Mouse (Mus musculus): ENCODE results near the gene Nmnat2. TPM values are rescaled to one million over a fixed set of nuclear protein-coding genes. Genes with fewer than 3 reads are reported as not detected.

Gene Nmnat2
- polyA plus RNA-seq, 1 experiment = 0.78 TPM

GRCm38 (mm10) chr1:152975144-152975543, 20.4 kb downstream of the Nmnat2 start:
- no peak for DNase-seq (ENCODE audit: low read depth, low spot score)
- WGBS = 68% methylated on average over 3 of the region's 3 CpGs

- DNase-seq (ENCODE audit: low read depth, low spot score) = no peak
- WGBS = 90% methylated on average over 8 of the region's 8 CpGs
These were observed 23.9 kb downstream of the Nmnat2 start for GRCm38 (mm10) chr1:152978700-152979099.

- DNase-seq (ENCODE audit: low read depth, low spot score) = no peak
- WGBS = 92% methylated on average over 14 of the region's 14 CpGs
These were observed 28.6 kb downstream of the Nmnat2 start for GRCm38 (mm10) chr1:152983416-152983815.

GRCm38 (mm10) chr1:152986981-152987380, 32.2 kb downstream of the Nmnat2 start:
- DNase-seq (ENCODE audit: low read depth, low spot score) = no peak
- WGBS = 67% methylated on average over 3 of the region's 3 CpGs

GRCm38 (mm10) chr1:152990067-152990466, 35.3 kb downstream of the Nmnat2 start:
- 71% methylated on average over 5 of the region's 5 CpGs for WGBS
- no peak for DNase-seq (ENCODE audit: low read depth, low spot score)

- DNase-seq (ENCODE audit: low read depth, low spot score) = no peak
- WGBS = 51% methylated on average over 6 of the region's 6 CpGs
These were observed 37.7 kb downstream of the Nmnat2 start for GRCm38 (mm10) chr1:152992271-152993134.

- WGBS = 73% methylated on average over 6 of the region's 6 CpGs
- DNase-seq (ENCODE audit: low read depth, low spot score) = no peak
These were observed 39.0 kb downstream of the Nmnat2 start for GRCm38 (mm10) chr1:152993803-152994202.

- no peak for DNase-seq (ENCODE audit: low read depth, low spot score)
- WGBS = 68% methylated on average over 8 of the region's 8 CpGs
These were observed 45.2 kb downstream of the Nmnat2 start for GRCm38 (mm10) chr1:152999983-153000382.

- WGBS = 78% methylated on average over 6 of the region's 6 CpGs
- no peak for DNase-seq (ENCODE audit: low read depth, low spot score)
These were observed 45.9 kb downstream of the Nmnat2 start for GRCm38 (mm10) chr1:153000486-153001228.

GRCm38 (mm10) chr1:153002295-153003050, 47.7 kb downstream of the Nmnat2 start:
- DNase-seq (ENCODE audit: low read depth, low spot score) = no peak
- WGBS = 58% methylated on average over 11 of the region's 11 CpGs

GRCm38 (mm10) chr1:153004472-153004871, 49.7 kb downstream of the Nmnat2 start:
- WGBS = 90% methylated on average over 2 of the region's 2 CpGs

GRCm38 (mm10) chr1:153006054-153006453, 51.3 kb downstream of the Nmnat2 start:
- DNase-seq (ENCODE audit: low read depth, low spot score) = no peak
- 64% methylated on average over 5 of the region's 5 CpGs for WGBS

More at GRCm38 (mm10) chr1:153004472-153004871, 49.7 kb downstream of the Nmnat2 start:
- no peak for DNase-seq (ENCODE audit: low read depth, low spot score)

GRCm38 (mm10) chr1:153006761-153007160, 52.0 kb downstream of the Nmnat2 start:
- WGBS = 81% methylated on average over 4 of the region's 4 CpGs

GRCm38 (mm10) chr1:153007292-153007691, 52.5 kb downstream of the Nmnat2 start:
- DNase-seq (ENCODE audit: low read depth, low spot score) = no peak
- WGBS = 81% methylated on average over 5 of the region's 5 CpGs

More at GRCm38 (mm10) chr1:153006761-153007160, 52.0 kb downstream of the Nmnat2 start:
- no peak for DNase-seq (ENCODE audit: low read depth, low spot score)

- no peak for DNase-seq (ENCODE audit: low read depth, low spot score)
- 81% methylated on average over 6 of the region's 6 CpGs for WGBS
These were observed 53.0 kb downstream of the Nmnat2 start for GRCm38 (mm10) chr1:153007824-153008223.

GRCm38 (mm10) chr1:153009338-153009737, 54.5 kb downstream of the Nmnat2 start:
- DNase-seq (ENCODE audit: low read depth, low spot score) = no peak
- WGBS = 35% methylated on average over 9 of the region's 9 CpGs

GRCm38 (mm10) chr1:153010353-153011351, 55.9 kb downstream of the Nmnat2 start:
- 63% methylated on average over 13 of the region's 13 CpGs for WGBS
- DNase-seq (ENCODE audit: low read depth, low spot score) = no peak

- DNase-seq (ENCODE audit: low read depth, low spot score) = no peak
- 89% methylated on average over 6 of the region's 6 CpGs for WGBS
These were observed 56.8 kb downstream of the Nmnat2 start for GRCm38 (mm10) chr1:153011544-153011943.
